Mouse (Mus musculus) heart, adult 18-20 months (tissue): ENCODE measurements at regions not wholly inside any gene's neighbourhood (a gene's known extent, or its start where the extent isn't known, plus 50 kb on each side); places are given as distances from the start of the nearest gene placed in this dataset.

ENCODE experiments used
- DNase-seq, 2 experiments: peaks; one replicate each; pipeline ENCODE4 v3.0.0; 2021 to 2022; ENCODE audit warnings: mixed read lengths in 1 of 2

GRCm38 (mm10) chr5:46086885-46087284, 229.5 kb upstream of the Lcorl start:
- DNase-seq, result no peak

- DNase-seq, result no peak
Observed at GRCm38 (mm10) chr5:46083293-46083692, 225.9 kb upstream of the Lcorl start.

GRCm38 (mm10) chr5:46073744-46074143, 216.3 kb upstream of the Lcorl start:
- DNase-seq, result no peak

- DNase-seq, result peak; percentile 1 to 30
Observed at GRCm38 (mm10) chr5:46073136-46073535, 215.7 kb upstream of the Lcorl start.

GRCm38 (mm10) chr5:46059910-46060309, 202.5 kb upstream of the Lcorl start:
- no peak for DNase-seq

GRCm38 (mm10) chr5:46054850-46055249, 197.4 kb upstream of the Lcorl start:
- DNase-seq, result no peak

- DNase-seq, result no peak
Observed at GRCm38 (mm10) chr5:46042684-46043348, 185.4 kb upstream of the Lcorl start.

- DNase-seq, result peak; percentile 35 to 53
Observed at GRCm38 (mm10) chr5:46033008-46033676, 175.7 kb upstream of the Lcorl start.

- no peak for DNase-seq
Observed at GRCm38 (mm10) chr5:46032206-46032605, 174.8 kb upstream of the Lcorl start.

GRCm38 (mm10) chr5:46024138-46024537, 166.7 kb upstream of the Lcorl start:
- no peak for DNase-seq

GRCm38 (mm10) chr5:46023456-46023855, 166.0 kb upstream of the Lcorl start:
- DNase-seq, result no peak

- no peak for DNase-seq
Observed at GRCm38 (mm10) chr5:46022047-46022422, 164.6 kb upstream of the Lcorl start.

- no peak for DNase-seq
Observed at GRCm38 (mm10) chr5:46021398-46022046, 164.1 kb upstream of the Lcorl start.

GRCm38 (mm10) chr5:46020175-46020574, 162.8 kb upstream of the Lcorl start:
- no peak for DNase-seq

- no peak for DNase-seq
Observed at GRCm38 (mm10) chr5:46007446-46007845, 150.0 kb upstream of the Lcorl start.

- DNase-seq, result no peak
Observed at GRCm38 (mm10) chr5:46006691-46007090, 149.3 kb upstream of the Lcorl start.

- no peak for DNase-seq
Observed at GRCm38 (mm10) chr5:46006228-46006627, 148.8 kb upstream of the Lcorl start.

GRCm38 (mm10) chr5:46005631-46006030, 148.2 kb upstream of the Lcorl start:
- DNase-seq, result no peak

- no peak for DNase-seq
Observed at GRCm38 (mm10) chr5:46002011-46002410, 144.6 kb upstream of the Lcorl start.

GRCm38 (mm10) chr5:45957766-45958165, 100.4 kb upstream of the Lcorl start:
- no peak for DNase-seq

GRCm38 (mm10) chr5:45943970-45944369, 86.6 kb upstream of the Lcorl start:
- DNase-seq, result no peak

- DNase-seq, result no peak
Observed at GRCm38 (mm10) chr5:45932970-45933369, 75.6 kb upstream of the Lcorl start.

GRCm38 (mm10) chr5:45931252-45931651, 73.8 kb upstream of the Lcorl start:
- DNase-seq, result no peak
